Mouse (Mus musculus) kidney, adult 2 months (tissue): Measurements from ENCODE around the gene Vps26c. TPM values are rescaled to one million over a fixed set of nuclear protein-coding genes. Genes with fewer than 3 reads are reported as not detected.

Experiments
- DNase-seq: peaks from one replicate; pipeline ENCODE4 v3.0.0; 2021
- H3K27ac ChIP-seq: fragments of 200-500 bp; 2 replicates; pipeline ENCODE4 v1.5.1; 2012; ENCODE audit warnings: low read depth, low read length, control low read depth, inconsistent platforms; ENCODE audit not compliant: insufficient read depth
- H3K27me3 ChIP-seq: fragments of 200-500 bp; replicated peaks from 2 replicates; pipeline ENCODE4 v1.6.1; 2012; ENCODE audit warnings: mild to moderate bottlenecking, moderate library complexity, low read length, inconsistent platforms; ENCODE audit not compliant: control insufficient read depth, insufficient read depth
- H3K36me3 ChIP-seq: fragments of 200-500 bp; 2 replicates; pipeline ENCODE4 v1.6.1; 2012; ENCODE audit warnings: mild to moderate bottlenecking, moderate library complexity, low read length, inconsistent platforms; ENCODE audit not compliant: control insufficient read depth, insufficient read depth
- H3K4me1 ChIP-seq: fragments of 200-500 bp; 2 replicates; pipeline ENCODE4 v1.6.1; 2011; ENCODE audit warnings: low read length; ENCODE audit not compliant: control insufficient read depth, insufficient read depth
- H3K4me3 ChIP-seq: fragments of 200-500 bp; 2 replicates; pipeline ENCODE4 v1.5.1; 2011; ENCODE audit warnings: mild to moderate bottlenecking, low read depth, low read length, control low read depth; ENCODE audit not compliant: insufficient read depth
- CTCF ChIP-seq: fragments of 200-500 bp; conservative IDR thresholded peaks from 2 replicates; pipeline ENCODE4 v1.5.1; 2011; ENCODE audit warnings: low read depth, mild to moderate bottlenecking, control low read depth, low read length, moderate library complexity, mixed read lengths; ENCODE audit not compliant: insufficient read depth, insufficient read length
- POLR2A ChIP-seq: fragments of 200-500 bp; IDR thresholded peaks from one replicate; pipeline ENCODE4 v1.6.1; 2011; ENCODE audit warnings: low read depth, low read length, control low read depth
- WGBS: fragments of 180-500 bp; shearing (Covaris S2); methylation state at CpG from one replicate; pipeline ENCODE4 v1.1.7; 2018; 5-methylcytosine and 5-hydroxymethylcytosine counted together
- polyA plus RNA-seq: library from polyadenylated mRNA; depleted of rRNA; stranded (reverse); fragments of >200 nt; gene quantifications from 2 replicates; pipeline ENCODE4 v1.2.3, GENCODE M21; 2012; rRNA removed

Gene Vps26c
- 31.4 and 34.8 TPM in 2 replicates for polyA plus RNA-seq

DNA sequence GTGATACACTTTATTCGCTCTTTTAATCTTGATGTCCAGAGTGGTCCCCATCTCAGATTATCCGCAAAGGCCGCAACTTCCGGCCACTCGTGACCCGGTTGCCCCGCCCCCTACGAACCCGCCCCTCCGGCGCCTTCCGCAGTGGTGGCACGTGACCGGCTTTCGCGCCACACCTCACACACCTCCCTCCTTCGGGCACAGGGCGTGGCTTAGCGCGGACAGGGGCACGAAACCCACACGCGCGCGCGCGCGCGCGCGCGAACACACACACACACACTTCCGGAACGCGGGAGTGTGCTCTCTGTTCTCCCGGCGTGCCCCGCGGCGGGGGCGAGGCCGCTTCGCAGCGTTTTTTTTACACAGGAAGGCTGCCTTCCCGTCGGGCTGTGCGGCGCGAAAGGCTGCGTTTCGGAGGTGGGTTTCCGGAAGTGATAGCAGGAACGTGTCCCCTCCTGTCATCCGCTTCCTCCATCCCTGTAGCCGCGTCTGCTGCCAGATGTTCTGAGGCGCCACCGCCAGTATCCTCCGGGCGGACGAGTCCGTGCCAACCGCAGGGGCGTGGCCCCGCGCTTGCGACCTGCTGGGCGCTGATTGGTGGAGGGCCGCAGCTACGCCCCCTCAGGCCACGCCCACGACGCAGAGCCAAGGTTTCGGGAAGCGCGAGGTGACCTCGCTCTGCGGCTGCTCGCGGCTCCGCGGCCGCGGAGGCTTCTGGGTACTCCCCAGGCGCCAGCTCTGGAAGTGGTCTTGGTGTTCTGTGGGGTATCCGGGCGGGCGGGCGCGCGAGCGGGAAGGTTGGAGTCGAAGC is at the start of gene Vps26c:
TSS of gene Vps26c (minus strand) at position 487 of the 808 bp plus-strand sequence.
- Histone ChIP-seq H3K4me1 (peaks cover 11% of the 10 kb centered on the region; the same call in 1 of the 2 replicates), H3K27ac (peak within 1 kb of the TSS; percentile 95), H3K4me3 (peak within 1 kb of the TSS; percentile 89), H3K27me3 (no peaks in the 10 kb centered on the region), H3K36me3 (no peaks in the 10 kb centered on the region)
- TF ChIP-seq CTCF (no peak), POLR2A (no peak)
- peak; percentile 98 for DNase-seq
- 1% methylated on average over 93 of the region's 93 CpGs for WGBS

GRCm38 (mm10) chr16:94575757-94576156 is 49.1 kb upstream of the Vps26c start:
- 31% methylated on average over 5 of the region's 5 CpGs for WGBS
- Histone ChIP-seq H3K27me3 (no peaks in the 10 kb centered on the region), H3K27ac (no peak overlapping the region), H3K4me3 (no peak overlapping the region), H3K4me1 (peaks cover 43% of the 10 kb centered on the region), H3K36me3 (no peaks in the 10 kb centered on the region)
- no peak for DNase-seq
- TF ChIP-seq POLR2A, result no peak
- TF ChIP-seq CTCF, result no peak

GRCm38 (mm10) chr16:94574718-94575094 is 48.1 kb upstream of the Vps26c start:
- no peak overlapping the region for H3K27ac ChIP-seq
- peaks cover 38% of the 10 kb centered on the region for H3K4me1 ChIP-seq
- no peaks in the 10 kb centered on the region for H3K27me3 ChIP-seq
- no peak overlapping the region for H3K4me3 ChIP-seq
- no peak for DNase-seq
- TF ChIP-seq CTCF (no peak), POLR2A (no peak)
- H3K36me3 ChIP-seq, result no peaks in the 10 kb centered on the region

GRCm38 (mm10) chr16:94574025-94574717 is 47.5 kb upstream of the Vps26c start:
- H3K4me1 ChIP-seq, result peaks cover 38% of the 10 kb centered on the region
- no peaks in the 10 kb centered on the region for H3K27me3 ChIP-seq
- WGBS, result 66% methylated on average over 3 of the region's 3 CpGs
- H3K4me3 ChIP-seq, result no peak overlapping the region
- no peaks in the 10 kb centered on the region for H3K36me3 ChIP-seq
- peak; percentile 46 for DNase-seq
- no peak overlapping the region for H3K27ac ChIP-seq
- TF ChIP-seq POLR2A (no peak), CTCF (no peak)

DNA sequence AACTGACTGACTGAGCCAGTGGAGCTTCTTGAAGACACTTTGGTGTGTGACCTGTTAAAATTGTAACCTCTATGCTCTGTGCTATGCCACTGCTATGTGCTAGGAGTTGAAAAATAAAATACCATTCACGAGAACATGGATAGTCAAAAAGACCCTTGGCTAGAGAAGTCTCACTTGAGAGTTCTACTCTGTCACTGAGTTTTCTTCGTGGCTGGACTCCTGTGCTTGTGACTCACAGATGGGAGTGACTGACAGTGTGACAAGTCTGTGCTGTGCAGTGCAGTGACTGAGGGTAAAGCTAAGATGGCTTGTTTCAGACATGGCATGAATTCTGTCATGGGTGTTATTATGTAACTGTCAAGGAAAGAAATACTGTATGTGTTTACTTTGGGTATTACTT is 45.8 kb upstream of the Vps26c start:
- no peak for DNase-seq
- Histone ChIP-seq H3K27ac (no peak overlapping the region), H3K27me3 (no peaks in the 10 kb centered on the region), H3K4me3 (no peak overlapping the region), H3K4me1 (peaks cover 34% of the 10 kb centered on the region), H3K36me3 (no peaks in the 10 kb centered on the region)
- 11% methylated on average over 2 of the region's 2 CpGs for WGBS
- TF ChIP-seq POLR2A (no peak), CTCF (no peak)

DNA sequence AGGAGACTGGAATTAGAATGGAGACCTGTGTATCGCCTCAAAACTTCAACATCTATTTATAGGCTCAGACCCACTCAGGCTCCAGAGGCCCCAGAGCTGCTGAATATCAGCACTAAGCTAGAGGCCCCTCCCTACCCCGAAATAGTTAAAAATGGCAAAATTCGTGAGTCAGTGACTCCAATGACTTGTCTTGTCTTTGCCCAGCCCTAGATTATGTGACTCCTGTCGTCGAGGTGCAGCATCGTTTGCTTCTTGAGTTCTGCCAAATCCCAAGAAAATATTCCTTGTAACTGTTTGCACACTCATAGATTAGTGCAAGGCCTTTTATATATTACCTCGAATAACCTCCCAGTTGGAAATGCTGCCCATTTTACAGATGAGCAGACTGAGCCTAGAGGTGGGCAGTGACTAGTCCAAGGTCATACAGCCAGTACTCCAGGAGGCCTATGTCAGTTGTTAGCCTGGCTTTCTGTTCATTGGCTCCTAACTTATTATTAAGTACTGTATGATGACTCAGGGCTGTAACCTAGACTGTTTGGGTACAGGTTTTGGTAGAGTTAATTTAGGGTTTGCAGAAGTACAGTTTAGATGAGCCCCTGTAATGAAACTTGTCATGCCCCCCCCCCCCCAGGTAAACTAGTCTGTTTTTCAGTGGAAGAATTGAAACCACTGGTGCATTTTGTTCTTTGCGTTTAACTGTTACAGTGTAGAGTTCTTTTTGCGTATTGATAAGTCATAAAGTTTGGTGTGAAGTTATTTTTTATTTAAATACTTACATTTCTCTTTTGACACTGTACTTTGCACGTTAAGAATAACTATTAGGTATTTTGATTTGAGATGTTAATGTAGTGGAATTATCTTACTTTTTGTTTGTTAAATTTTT is 44.7 kb upstream of the Vps26c start:
- H3K4me3 ChIP-seq, result peak overlapping the region; percentile 95
- H3K27me3 ChIP-seq, result no peaks in the 10 kb centered on the region
- TF ChIP-seq CTCF, result no peak
- TF ChIP-seq POLR2A, result no peak
- H3K4me1 ChIP-seq, result peaks cover 29% of the 10 kb centered on the region
- 13% methylated on average over 10 of the region's 10 CpGs for WGBS
- DNase-seq, result no peak
- peak overlapping the region; percentile 94 for H3K27ac ChIP-seq
- H3K36me3 ChIP-seq, result no peaks in the 10 kb centered on the region
